Comparison of ENCODE assay signal across 8 mouse cellular contexts in the genomic region with DNA sequence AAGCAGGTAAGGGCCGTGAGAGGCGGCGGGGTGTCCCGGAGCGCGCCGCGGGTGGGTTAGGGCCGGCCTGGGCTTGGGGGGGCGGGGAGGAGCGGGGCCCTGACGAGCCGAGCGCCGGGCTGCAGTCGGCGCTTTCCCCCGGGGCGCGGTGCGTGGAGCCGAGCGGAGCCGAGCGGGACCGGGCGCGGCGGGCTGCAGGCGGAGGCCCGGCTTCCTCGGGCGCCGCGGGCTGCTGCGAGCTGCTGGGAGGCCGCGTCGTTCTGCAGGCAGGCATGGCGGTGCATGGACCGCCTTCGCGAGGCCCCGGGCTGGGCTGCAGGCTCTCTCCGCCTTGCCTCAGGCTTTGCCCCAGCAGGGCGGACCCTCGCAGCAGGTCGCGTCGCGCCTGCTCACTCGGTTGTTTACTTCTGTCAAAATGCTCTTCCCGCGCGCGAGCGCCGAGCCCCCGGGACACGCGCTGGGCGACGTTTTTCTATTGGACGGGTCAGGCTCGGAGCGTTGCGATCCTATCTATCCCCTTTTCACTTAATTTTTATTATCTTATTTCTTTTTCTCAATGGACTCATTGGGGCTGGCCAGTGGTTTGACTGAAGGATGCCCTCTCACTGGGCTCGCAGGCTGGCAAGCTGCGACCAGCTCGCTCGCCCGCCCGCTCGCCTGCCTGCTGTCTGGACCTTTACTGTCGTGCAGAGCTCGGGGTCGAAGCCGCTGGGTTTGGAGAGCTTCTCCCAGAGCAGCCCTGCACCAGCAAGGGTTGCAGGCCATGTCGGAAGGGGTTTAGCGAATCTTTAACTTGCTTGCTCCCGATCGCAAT. TPM values are rescaled to one million over a fixed set of nuclear protein-coding genes. Genes with fewer than 3 reads are reported as not detected.
DNase-seq lines count a peak whose midpoint lies in the region; ATAC-seq and TF ChIP-seq lines count a peak whose summit lies in the region.

No protein-coding gene starts in this region.

- no peak for TF ChIP-seq CTCF in liver, adult 2 months (IDR thresholded peaks at IDR 0.05; ENCODE audit: low read depth, low read length)
- TF ChIP-seq CTCF in midbrain, postnatal 0 days (IDR thresholded peaks at IDR 0.05): no peak

- H3K27me3 ChIP-seq in embryonic facial prominence, embryonic 10.5 days (replicated peaks; ENCODE audit: low read depth, poor library complexity, severe bottlenecking): no peaks in the 10 kb centered on the region
- H3K27me3 ChIP-seq in kidney, embryonic 14.5 days (ENCODE audit: control insufficient read depth, insufficient read depth, low read length): no peaks in the 10 kb centered on the region
- no peaks in the 10 kb centered on the region for H3K27me3 ChIP-seq in liver, adult 2 months (ENCODE audit: control insufficient read depth, insufficient read depth, low read length)
- no peaks in the 10 kb centered on the region for H3K27me3 ChIP-seq in midbrain, postnatal 0 days (ENCODE audit: insufficient read depth, low read length)

- peaks cover 37% of the 10 kb centered on the region for H3K36me3 ChIP-seq in embryonic facial prominence, embryonic 10.5 days (replicated peaks)
- H3K36me3 ChIP-seq in kidney, embryonic 14.5 days (ENCODE audit: control insufficient read depth, insufficient read depth, low read length): peaks cover 17% of the 10 kb centered on the region; the same call in 1 of the 2 replicates
- H3K36me3 ChIP-seq in liver, adult 2 months (ENCODE audit: control insufficient read depth, insufficient read depth, low read length): peaks cover 3% of the 10 kb centered on the region; the same call in 1 of the 2 replicates
- H3K36me3 ChIP-seq in midbrain, postnatal 0 days (ENCODE audit: insufficient read depth, low read length): peaks cover 2% of the 10 kb centered on the region; the same call in 1 of the 2 replicates

- H3K9me3 ChIP-seq in embryonic facial prominence, embryonic 10.5 days: no peaks in the 10 kb centered on the region
- H3K9me3 ChIP-seq in kidney, embryonic 14.5 days (ENCODE audit: control insufficient read depth, low read length): no peaks in the 10 kb centered on the region
- H3K9me3 ChIP-seq in midbrain, postnatal 0 days (ENCODE audit: low read length): no peaks in the 10 kb centered on the region

- peak overlapping the region; percentile 97 for H3K27ac ChIP-seq in embryonic facial prominence, embryonic 10.5 days (replicated peaks)
- peak overlapping the region; percentile 95 for H3K27ac ChIP-seq in kidney, embryonic 14.5 days (ENCODE audit: low read depth, low read length)
- peak overlapping the region; percentile 88 for H3K27ac ChIP-seq in liver, adult 2 months (replicated peaks; ENCODE audit: insufficient read depth, low read depth, low read length)
- H3K27ac ChIP-seq in midbrain, postnatal 0 days (ENCODE audit: low read depth, low read length): peak overlapping the region; percentile 91

- ATAC-seq in kidney, embryonic 14.5 days (ENCODE audit: low FRiP score, low TSS enrichment): peak; percentile 66
- peak; percentile 76 for ATAC-seq in midbrain, postnatal 0 days (ENCODE audit: low FRiP score)

- peaks cover 14% of the 10 kb centered on the region for H3K4me1 ChIP-seq in embryonic facial prominence, embryonic 10.5 days
- peaks cover 12% of the 10 kb centered on the region; the same call in 1 of the 2 replicates for H3K4me1 ChIP-seq in kidney, embryonic 14.5 days (ENCODE audit: control insufficient read depth, insufficient read depth, low read length)
- H3K4me1 ChIP-seq in liver, adult 2 months (ENCODE audit: control insufficient read depth, insufficient read depth, low read length): peaks cover 6% of the 10 kb centered on the region
- H3K4me1 ChIP-seq in midbrain, postnatal 0 days (ENCODE audit: insufficient read depth, low read length): peaks cover 7% of the 10 kb centered on the region

- WGBS in embryonic facial prominence, embryonic 10.5 days: under 1% methylated on average over 82 of the region's 82 CpGs
- WGBS in kidney, embryonic 14.5 days: under 1% methylated on average over 76 of the region's 82 CpGs
- WGBS in liver, adult 2 months: under 1% methylated on average over 72 of the region's 82 CpGs
- under 1% methylated on average over 55 of the region's 82 CpGs for WGBS in midbrain, postnatal 0 days

- peak overlapping the region; percentile 96 for H3K9ac ChIP-seq in kidney, embryonic 14.5 days (ENCODE audit: low read depth, low read length)
- H3K9ac ChIP-seq in liver, adult 2 months (ENCODE audit: low read depth, low read length): peak overlapping the region; percentile 98
- peak overlapping the region; percentile 66 for H3K9ac ChIP-seq in midbrain, postnatal 0 days (replicated peaks; ENCODE audit: low read length, poor library complexity, severe bottlenecking)

- TF ChIP-seq POLR2A in liver, adult 2 months (IDR thresholded peaks at IDR 0.05; ENCODE audit: extremely low read depth, insufficient read depth, low read length): no peak; the same call in 1 of the 2 replicates

- peak overlapping the region; percentile 94 for H3K4me2 ChIP-seq in kidney, embryonic 14.5 days (replicated peaks; ENCODE audit: low read depth, low read length)
- peak overlapping the region; percentile 90 for H3K4me2 ChIP-seq in midbrain, postnatal 0 days (ENCODE audit: low read depth, low read length, poor library complexity, severe bottlenecking)

- peak overlapping the region; percentile 99 for H3K4me3 ChIP-seq in embryonic facial prominence, embryonic 10.5 days
- H3K4me3 ChIP-seq in kidney, embryonic 14.5 days (ENCODE audit: low read length): peak overlapping the region; percentile 99
- peak overlapping the region; percentile 91 for H3K4me3 ChIP-seq in liver, adult 2 months (ENCODE audit: insufficient read depth, low read depth, low read length)
- H3K4me3 ChIP-seq in midbrain, postnatal 0 days (ENCODE audit: low read depth, low read length): peak overlapping the region; percentile 62

- H3K79me2 ChIP-seq in liver, adult 2 months (ENCODE audit: control insufficient read depth, insufficient read depth, low read length): peaks cover 16% of the 10 kb centered on the region; the same call in 1 of the 2 replicates

- peak; percentile 41 for DNase-seq in CD4-positive, CD25-positive, alpha-beta regulatory T cell, adult 2 months (ENCODE audit: low read depth, low spot score)
- DNase-seq in adrenal gland, postnatal 14 days: peak; percentile 75
- DNase-seq in embryonic facial prominence, embryonic 10.5 days (ENCODE audit: low spot score): peak; percentile 73
- DNase-seq in heart, adult 18-20 months: peak; percentile 58 to 68
- peak; percentile 42 for DNase-seq in liver, adult 2 months (ENCODE audit: extremely low read depth, low read depth, low spot score)
- DNase-seq in midbrain, postnatal 0 days (ENCODE audit: low spot score): peak; percentile 70
- peak; percentile 68 to 84 for DNase-seq in spleen, postnatal 4 days (ENCODE audit: low spot score in 2 of 2)

RNA-seq across cellular contexts. Expression of a gene that starts 0.6 kb away (rescaled TPM):
- total RNA-seq in adrenal gland, postnatal 14 days (2021): 38.2 and 43.8 TPM in 2 replicates
- 73.1 and 79.1 TPM in 2 replicates for polyA plus RNA-seq in embryonic facial prominence, embryonic 10.5 days (2016; fragmentation: Nextera tagmentation; extraction: Ambion mirVana)
- total RNA-seq in heart, adult 18-20 months (2021): 10 to 100 TPM; 20.2 to 22.6 TPM
- polyA plus RNA-seq in kidney, embryonic 14.5 days (2014; fragmentation: Nextera tagmentation; extraction: Ambion mirVana): 80.2 and 83.5 TPM in 2 replicates
- 10.5 and 12.0 TPM in 2 replicates for total RNA-seq in liver, adult 2 months (2014; rRNA removed)
- 1.6 and 1.8 TPM in 2 replicates for polyA plus RNA-seq in liver, adult 2 months (2012; rRNA removed)
- 26.1 and 29.3 TPM in 2 replicates for total RNA-seq in midbrain, postnatal 0 days (2014; rRNA removed)
- polyA plus RNA-seq in midbrain, postnatal 0 days (2015; fragmentation: Nextera tagmentation; extraction: Ambion mirVana): 39.4 and 45.7 TPM in 2 replicates

RNA-seq across cellular contexts. Expression of a gene that starts 11.9 kb away (rescaled TPM):
- total RNA-seq in adrenal gland, postnatal 14 days (2021): 80.2 and 97.3 TPM in 2 replicates
- polyA plus RNA-seq in embryonic facial prominence, embryonic 10.5 days (2016; fragmentation: Nextera tagmentation; extraction: Ambion mirVana): 567 and 585 TPM in 2 replicates
- total RNA-seq in heart, adult 18-20 months (2021): 10 to 100 TPM; 61.0 to 86.5 TPM
- 431 and 486 TPM in 2 replicates for polyA plus RNA-seq in kidney, embryonic 14.5 days (2014; fragmentation: Nextera tagmentation; extraction: Ambion mirVana)
- 21.3 and 32.6 TPM in 2 replicates for total RNA-seq in liver, adult 2 months (2014; rRNA removed)
- 42.4 and 50.1 TPM in 2 replicates for polyA plus RNA-seq in liver, adult 2 months (2012; rRNA removed)
- total RNA-seq in midbrain, postnatal 0 days (2014; rRNA removed): 67.9 and 94.6 TPM in 2 replicates
- 160 and 200 TPM in 2 replicates for polyA plus RNA-seq in midbrain, postnatal 0 days (2015; fragmentation: Nextera tagmentation; extraction: Ambion mirVana)

Comparison
In these comparisons a context has a peak if more than half of its experiments do, and no peak if none do; other contexts are left out.
1. Peak in every context shown above with its lines: DNase-seq, ATAC-seq, H3K4me3 ChIP-seq and H3K27ac ChIP-seq.